Mouse (Mus musculus): ENCODE results near the gene Olfm2.

DNA sequence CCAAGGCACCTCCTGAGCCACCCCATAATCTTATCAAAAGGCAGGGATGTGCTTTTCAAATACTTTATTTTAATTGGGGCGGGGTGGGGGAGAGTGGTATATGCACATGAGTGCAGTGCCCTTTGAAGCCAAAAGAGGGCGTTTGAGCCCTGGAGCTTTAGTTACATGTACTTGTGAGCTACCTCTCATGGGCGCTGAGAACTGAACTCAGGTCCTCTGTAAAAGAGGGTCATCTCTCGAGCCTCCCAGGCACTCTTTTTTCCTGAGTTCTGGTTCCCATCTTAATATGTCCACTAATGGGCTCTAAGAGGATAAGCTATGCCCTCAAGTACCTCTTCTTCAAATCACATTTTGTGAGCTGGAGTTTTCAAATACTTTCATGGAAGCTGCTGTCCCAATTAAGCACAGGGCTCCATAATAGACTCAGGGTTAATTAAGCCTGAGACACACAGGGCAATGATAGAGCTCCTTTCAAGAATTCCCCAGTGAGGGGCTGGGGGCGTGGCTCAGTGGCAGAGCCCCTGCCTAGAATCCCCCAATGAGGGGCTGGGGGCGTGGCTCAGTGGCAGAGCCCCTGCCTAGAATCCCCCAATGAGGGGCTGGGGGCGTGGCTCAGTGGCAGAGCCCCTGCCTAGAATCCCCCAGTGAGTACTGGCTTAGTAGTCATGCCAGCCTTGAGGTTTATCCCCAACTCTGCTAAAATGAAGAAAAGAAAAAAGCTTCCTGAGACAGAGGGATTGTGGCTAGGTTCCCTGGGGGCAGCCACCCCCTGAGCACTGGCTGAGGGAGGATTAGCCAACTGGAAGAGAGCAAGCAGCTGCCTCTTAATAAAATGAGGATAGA, 64.4 kb downstream of the Olfm2 start:
- TF ChIP-seq CTCF (IDR thresholded peaks at IDR 0.05; ENCODE audit: borderline replicate concordance, extremely low read depth, insufficient read depth, insufficient read length) = no peak
- no peak for TF ChIP-seq POLR2A (IDR thresholded peaks at IDR 0.05; ENCODE audit: borderline replicate concordance, extremely low read depth, insufficient read depth, insufficient read length, poor library complexity, severe bottlenecking)
